Mouse (Mus musculus) MEL (cell line): ENCODE measurements around the gene Edem2. TPM values are rescaled to one million over a fixed set of nuclear protein-coding genes. Genes with fewer than 3 reads are reported as not detected.

Experiments used
- DNase-seq: peaks from one replicate; pipeline ENCODE4 v3.0.0; 2011; ENCODE audit warnings: low read depth, low spot score
- H3K27ac ChIP-seq: 2 replicates; pipeline ENCODE4 v1.5.1; 2012; ENCODE audit warnings: low read depth, mild to moderate bottlenecking, control low read depth, low read length, moderate library complexity; ENCODE audit not compliant: control insufficient read depth
- H3K27me3 ChIP-seq, 2 experiments: fragments of 150-350 bp in 1 of 2; sonication (generic) in 1 of 2; 2 replicates each; pipeline ENCODE4 v1.6.1; 2012; ENCODE audit warnings: low read length in 2 of 2, mild to moderate bottlenecking in 2 of 2, improper control_type of control experiment in 1 of 2, moderate library complexity in 1 of 2; ENCODE audit not compliant: insufficient read depth in 2 of 2, control insufficient read depth in 1 of 2
- H3K36me3 ChIP-seq, 2 experiments: 2 replicates each; pipeline ENCODE4 v1.6.1; 2012 to 2014; ENCODE audit warnings: low read length in 2 of 2, improper control_type of control experiment in 1 of 2, inconsistent platforms in 1 of 2, mild to moderate bottlenecking in 1 of 2; ENCODE audit not compliant: insufficient read depth in 2 of 2, control insufficient read depth in 1 of 2
- H3K4me1 ChIP-seq, 2 experiments: fragments of 150-350 bp in 1 of 2; sonication (generic) in 1 of 2; 2 replicates each; pipeline ENCODE4 v1.6.1; 2012; ENCODE audit warnings: low read length in 2 of 2, improper control_type of control experiment in 1 of 2, mild to moderate bottlenecking in 1 of 2; ENCODE audit not compliant: insufficient read depth in 2 of 2, control insufficient read depth in 1 of 2
- H3K4me3 ChIP-seq, 2 experiments: fragments of 150-350 bp in 1 of 2; sonication (generic) in 1 of 2; 2 replicates each; pipeline ENCODE4 v1.5.1; 2012; ENCODE audit warnings: low read depth in 2 of 2, low read length in 2 of 2, mild to moderate bottlenecking in 2 of 2, moderate library complexity in 2 of 2, control low read depth in 1 of 2, improper control_type of control experiment in 1 of 2; ENCODE audit not compliant: control insufficient read depth in 1 of 2, insufficient read depth in 1 of 2
- H3K79me2 ChIP-seq: 2 replicates; pipeline ENCODE4 v1.6.1; 2012; ENCODE audit warnings: mild to moderate bottlenecking, low read length, moderate library complexity; ENCODE audit not compliant: control insufficient read depth, poor library complexity, insufficient read depth
- H3K9ac ChIP-seq: 2 replicates; pipeline ENCODE4 v1.6.1; 2012; ENCODE audit warnings: low read depth, mild to moderate bottlenecking, control low read depth, low read length, moderate library complexity; ENCODE audit not compliant: control insufficient read depth, poor library complexity, severe bottlenecking
- H3K9me3 ChIP-seq: fragments of 150-350 bp; sonication (generic); replicated peaks from 2 replicates; pipeline ENCODE4 v1.6.1; 2012; ENCODE audit warnings: mild to moderate bottlenecking, low read length, improper control_type of control experiment, moderate library complexity; ENCODE audit not compliant: insufficient read depth
- BHLHE40 ChIP-seq: IDR thresholded peaks from 2 replicates; pipeline ENCODE4 v1.6.1; 2012; ENCODE audit warnings: low read depth, mild to moderate bottlenecking, inconsistent platforms, low read length, improper control_type of control experiment, borderline replicate concordance
- CTCF ChIP-seq, 3 experiments: IDR thresholded peaks in 2 of 3; conservative IDR thresholded peaks in 1 of 3; 2 replicates each; pipeline ENCODE4 v1.5.1; 2011 to 2012; ENCODE audit warnings: low read length in 3 of 3, low read depth in 2 of 3, mild to moderate bottlenecking in 2 of 3, improper control_type of control experiment in 1 of 3, inconsistent platforms in 1 of 3, mixed read lengths in 1 of 3, moderate library complexity in 1 of 3; ENCODE audit not compliant: control insufficient read depth in 1 of 3, insufficient read depth in 1 of 3, poor library complexity in 1 of 3, severe bottlenecking in 1 of 3
- E2F4 ChIP-seq: IDR thresholded peaks from 2 replicates; pipeline ENCODE4 v1.6.1; 2011; ENCODE audit warnings: low read depth, low read length, improper control_type of control experiment, borderline replicate concordance
- EP300 ChIP-seq, 2 experiments: IDR thresholded peaks; 2 replicates each; pipeline ENCODE4 v1.6.1; 2011; ENCODE audit warnings: improper control_type of control experiment in 2 of 2, low read length in 2 of 2, low read depth in 1 of 2, mild to moderate bottlenecking in 1 of 2
- ETS1 ChIP-seq: IDR thresholded peaks from 2 replicates; pipeline ENCODE4 v1.6.1; 2012; ENCODE audit warnings: low read depth, mild to moderate bottlenecking, inconsistent platforms, low read length, improper control_type of control experiment, moderate library complexity
- GABPA ChIP-seq: IDR thresholded peaks from 2 replicates; pipeline ENCODE4 v1.6.1; 2012; ENCODE audit warnings: low read depth, mild to moderate bottlenecking, inconsistent platforms, low read length, improper control_type of control experiment, moderate library complexity
- JUND ChIP-seq: IDR thresholded peaks from 2 replicates; pipeline ENCODE4 v1.6.1; 2011; ENCODE audit warnings: low read depth, mild to moderate bottlenecking, improper control_type of control experiment, low read length
- KAT2A ChIP-seq: conservative IDR thresholded peaks from 2 replicates; pipeline ENCODE4 v1.6.1; 2012; ENCODE audit warnings: low read depth, low read length, improper control_type of control experiment, inconsistent platforms
- MAFK ChIP-seq: IDR thresholded peaks from 2 replicates; pipeline ENCODE4 v1.6.1; 2011; ENCODE audit warnings: low read depth, mild to moderate bottlenecking, low read length, improper control_type of control experiment, borderline replicate concordance
- MAX ChIP-seq: IDR thresholded peaks from 2 replicates; pipeline ENCODE4 v1.6.1; 2011; ENCODE audit warnings: low read length, improper control_type of control experiment
- MAZ ChIP-seq: IDR thresholded peaks from 2 replicates; pipeline ENCODE4 v1.6.1; 2012; ENCODE audit warnings: low read depth, mild to moderate bottlenecking, inconsistent platforms, low read length, improper control_type of control experiment
- MEF2A ChIP-seq: IDR thresholded peaks from 2 replicates; pipeline ENCODE4 v1.6.1; 2014; ENCODE audit warnings: low read depth, mild to moderate bottlenecking, inconsistent platforms, low read length, improper control_type of control experiment; ENCODE audit not compliant: poor library complexity, insufficient replicate concordance, severe bottlenecking; ENCODE audit errors: extremely low read depth
- MXI1 ChIP-seq: IDR thresholded peaks from 2 replicates; pipeline ENCODE4 v1.6.1; 2011; ENCODE audit warnings: mild to moderate bottlenecking, low read depth, low read length, improper control_type of control experiment
- MYB ChIP-seq: IDR thresholded peaks from 2 replicates; pipeline ENCODE4 v1.6.1; 2011; ENCODE audit warnings: mild to moderate bottlenecking, low read depth, low read length, improper control_type of control experiment
- MYC ChIP-seq: IDR thresholded peaks from 2 replicates; pipeline ENCODE4 v1.6.1; 2011; ENCODE audit warnings: low read depth, mild to moderate bottlenecking, low read length, improper control_type of control experiment, moderate library complexity
- POLR2A ChIP-seq, 2 experiments: IDR thresholded peaks; 2 replicates each; pipeline ENCODE4 v1.6.1; 2011 to 2012; ENCODE audit warnings: low read length in 2 of 2, mild to moderate bottlenecking in 2 of 2, control low read depth in 1 of 2, improper control_type of control experiment in 1 of 2, low read depth in 1 of 2, moderate library complexity in 1 of 2; ENCODE audit not compliant: control insufficient read depth in 1 of 2, insufficient read depth in 1 of 2, poor library complexity in 1 of 2
- POLR2AphosphoS2 ChIP-seq: IDR thresholded peaks from 2 replicates; pipeline ENCODE4 v1.6.1; 2011; ENCODE audit warnings: low read length, improper control_type of control experiment
- POLR2AphosphoS5 ChIP-seq: IDR thresholded peaks from 2 replicates; pipeline ENCODE4 v1.6.1; 2012; ENCODE audit warnings: low read depth, borderline replicate concordance, mild to moderate bottlenecking, inconsistent platforms, low read length, moderate library complexity, mixed read lengths
- RAD21 ChIP-seq: IDR thresholded peaks from 2 replicates; pipeline ENCODE4 v1.6.1; 2011; ENCODE audit warnings: mild to moderate bottlenecking, low read depth, low read length, improper control_type of control experiment
- RCOR1 ChIP-seq: IDR thresholded peaks from 2 replicates; pipeline ENCODE4 v1.6.1; 2012; ENCODE audit warnings: low read depth, mild to moderate bottlenecking, inconsistent platforms, low read length, improper control_type of control experiment
- SIN3A ChIP-seq: IDR thresholded peaks from 2 replicates; pipeline ENCODE4 v1.6.1; 2012; ENCODE audit warnings: low read length, improper control_type of control experiment, inconsistent platforms
- SMC3 ChIP-seq: IDR thresholded peaks from 2 replicates; pipeline ENCODE4 v1.6.1; 2011; ENCODE audit warnings: low read depth, low read length, improper control_type of control experiment
- TAL1 ChIP-seq: IDR thresholded peaks from 2 replicates; pipeline ENCODE4 v1.6.1; 2012; ENCODE audit warnings: mild to moderate bottlenecking, inconsistent platforms, low read length, moderate library complexity, mixed read lengths
- TBP ChIP-seq: IDR thresholded peaks from 2 replicates; pipeline ENCODE4 v1.8.0; 2011; ENCODE audit warnings: low read depth, low read length, improper control_type of control experiment
- TCF12 ChIP-seq: IDR thresholded peaks from 2 replicates; pipeline ENCODE4 v1.6.1; 2014; ENCODE audit warnings: low read depth, mild to moderate bottlenecking, inconsistent platforms, low read length, improper control_type of control experiment, moderate library complexity
- UBTF ChIP-seq: IDR thresholded peaks from 2 replicates; pipeline ENCODE4 v1.6.1; 2012; ENCODE audit warnings: low read depth, mild to moderate bottlenecking, inconsistent platforms, low read length, improper control_type of control experiment, moderate library complexity, borderline replicate concordance; ENCODE audit not compliant: insufficient read depth
- USF1 ChIP-seq: IDR thresholded peaks from 2 replicates; pipeline ENCODE4 v1.6.1; 2014; ENCODE audit warnings: low read depth, mild to moderate bottlenecking, inconsistent platforms, low read length, improper control_type of control experiment, moderate library complexity
- ZC3H11A ChIP-seq: IDR thresholded peaks from 2 replicates; pipeline ENCODE4 v1.6.1; 2012; ENCODE audit warnings: low read depth, mild to moderate bottlenecking, inconsistent platforms, low read length, improper control_type of control experiment
- ZKSCAN1 ChIP-seq: IDR thresholded peaks from 2 replicates; pipeline ENCODE4 v1.6.1; 2012; ENCODE audit warnings: low read depth, mild to moderate bottlenecking, inconsistent platforms, low read length, improper control_type of control experiment, moderate library complexity
- ZNF384 ChIP-seq: IDR thresholded peaks from 2 replicates; pipeline ENCODE4 v1.6.1; 2012; ENCODE audit warnings: low read depth, mild to moderate bottlenecking, inconsistent platforms, low read length, improper control_type of control experiment
- polyA plus RNA-seq, 2 experiments: library from polyadenylated mRNA; stranded (reverse) in 1 of 2; unstranded in 1 of 2; fragments of >175 nt in 1 of 2; fragments of >200 nt in 1 of 2; gene quantifications; 2 replicates each; pipeline versions ENCODE4 v1.2.1 to v1.2.4; 2012; ENCODE audit warnings: low replicate concordance in 2 of 2, low read depth in 1 of 2; ENCODE audit not compliant: insufficient read length in 2 of 2, insufficient read depth in 1 of 2, missing spikeins in 1 of 2
- total RNA-seq: library from RNA; depleted of rRNA; stranded (reverse); fragments of 300-350 nt; gene quantifications from 2 replicates; pipeline ENCODE4 v1.2.3, GENCODE M21; 2012

Gene Edem2
- total and polyA plus RNA-seq, 3 experiments = 40.7 to 43.8 TPM; not detected in 1

- H3K36me3 ChIP-seq = peaks cover 0 to 3% of the 10 kb centered on the region in 2 experiments; a peak in 3 of 4 replicates
- no peak for TF ChIP-seq USF1
- no peak for TF ChIP-seq POLR2A (IDR thresholded peaks at IDR 0.05; ENCODE audit: control insufficient read depth in 1 of 2, insufficient read depth in 1 of 2, low read depth in 1 of 2, low read length in 2 of 2, poor library complexity in 1 of 2)
- no peak for TF ChIP-seq SIN3A
- TF ChIP-seq TBP = no peak
- no peak for TF ChIP-seq MXI1
- no peak for TF ChIP-seq MEF2A
- TF ChIP-seq ZC3H11A = no peak
- TF ChIP-seq MAX = no peak
- TF ChIP-seq TAL1 = no peak
- TF ChIP-seq RAD21 = no peak
- TF ChIP-seq BHLHE40 = no peak
- no peak for TF ChIP-seq ETS1
- no peak for TF ChIP-seq KAT2A
- no peak for TF ChIP-seq MYB
- TF ChIP-seq ZNF384 = no peak
- no peak for TF ChIP-seq SMC3
- no peak for TF ChIP-seq POLR2AphosphoS2
- TF ChIP-seq CTCF (IDR thresholded peaks at IDR 0.05 in 2 of 3, conservative IDR thresholded peaks at IDR 0.05 in 1 of 3; ENCODE audit: control insufficient read depth in 1 of 3, insufficient read depth in 1 of 3, low read depth in 2 of 3, low read length in 3 of 3, poor library complexity in 1 of 3, severe bottlenecking in 1 of 3) = no peak
- TF ChIP-seq MAFK = no peak
- no peak overlapping the region; a peak in 1 of 4 replicates for H3K4me3 ChIP-seq
- H3K79me2 ChIP-seq = no peaks in the 10 kb centered on the region
- H3K9me3 ChIP-seq = no peaks in the 10 kb centered on the region
- DNase-seq = no peak
- peaks cover 0 to 14% of the 10 kb centered on the region in 2 experiments; a peak in 2 of 4 replicates for H3K4me1 ChIP-seq
- no peak overlapping the region for H3K27ac ChIP-seq
- H3K27me3 ChIP-seq = 0 out of 4 replicates have a peak, but pooled peaks cover 0 to 1% of the 10 kb centered on the region in 2 experiments
- H3K9ac ChIP-seq = no peak overlapping the region
These were observed 1.4 kb downstream of the Edem2 start for GRCm38 (mm10) chr2:155727764-155728395.

GRCm38 (mm10) chr2:155726302-155726701, 3.0 kb downstream of the Edem2 start:
- no peaks in the 10 kb centered on the region for H3K79me2 ChIP-seq
- peaks cover 0 to 14% of the 10 kb centered on the region in 2 experiments; a peak in 2 of 4 replicates for H3K4me1 ChIP-seq
- no peak overlapping the region for H3K9ac ChIP-seq
- H3K9me3 ChIP-seq = no peaks in the 10 kb centered on the region
- peaks cover 0 to 3% of the 10 kb centered on the region in 2 experiments; a peak in 3 of 4 replicates for H3K36me3 ChIP-seq
- no peak for DNase-seq
- no peaks in the 10 kb centered on the region for H3K27me3 ChIP-seq
- no peak for TF ChIP-seq CTCF (IDR thresholded peaks at IDR 0.05 in 2 of 3, conservative IDR thresholded peaks at IDR 0.05 in 1 of 3; ENCODE audit: control insufficient read depth in 1 of 3, insufficient read depth in 1 of 3, low read depth in 2 of 3, low read length in 3 of 3, poor library complexity in 1 of 3, severe bottlenecking in 1 of 3)
- no peak for TF ChIP-seq UBTF
- TF ChIP-seq MAX = no peak
- TF ChIP-seq TCF12 = no peak
- TF ChIP-seq MYC = no peak
- no peak for TF ChIP-seq GABPA
- TF ChIP-seq USF1 = no peak
- TF ChIP-seq ZC3H11A = no peak
- no peak for TF ChIP-seq EP300 (IDR thresholded peaks at IDR 0.05; ENCODE audit: low read depth in 1 of 2, low read length in 2 of 2)
- no peak for TF ChIP-seq TAL1
- TF ChIP-seq RCOR1 = no peak
- TF ChIP-seq MAFK = no peak
- TF ChIP-seq E2F4 = no peak
- no peak for TF ChIP-seq MEF2A
- no peak for TF ChIP-seq BHLHE40
- TF ChIP-seq POLR2AphosphoS5 = no peak
- no peak for TF ChIP-seq POLR2A (IDR thresholded peaks at IDR 0.05; ENCODE audit: control insufficient read depth in 1 of 2, insufficient read depth in 1 of 2, low read depth in 1 of 2, low read length in 2 of 2, poor library complexity in 1 of 2)
- no peak for TF ChIP-seq ZKSCAN1
- no peak for TF ChIP-seq JUND
- TF ChIP-seq MAZ = no peak
- H3K27ac ChIP-seq = no peak overlapping the region
- no peak overlapping the region for H3K4me3 ChIP-seq
